Mouse (Mus musculus) heart, postnatal 0 days (tissue): Measurements from ENCODE around the gene Tmem255a. TPM values are rescaled to one million over a fixed set of nuclear protein-coding genes. Genes with fewer than 3 reads are reported as not detected.
A peak's percentile ranks its signal among the peaks of the same experiment; 100 is the strongest.

ENCODE experiments used
- ATAC-seq: fragments of 200-750 bp; cut with Nextera tagmentation; 2 replicates; pipeline ENCODE4 v1.8.0; 2017; ENCODE audit warnings: low read depth, moderate number of reproducible peaks, moderate library complexity; ENCODE audit not compliant: insufficient read depth
- DNase-seq: peaks from one replicate; pipeline ENCODE4 v3.0.0-alpha.2; 2016; ENCODE audit warnings: low spot score
- H3K27ac ChIP-seq: fragments of 300-500 bp; sonication (generic); 2 replicates; pipeline ENCODE4 v1.5.1; 2014; ENCODE audit warnings: low read depth, mild to moderate bottlenecking
- H3K27me3 ChIP-seq: fragments of 300-500 bp; sonication (generic); 2 replicates; pipeline ENCODE4 v1.6.1; 2014; ENCODE audit warnings: low read length, mixed read lengths; ENCODE audit not compliant: control insufficient read depth, insufficient read depth
- H3K36me3 ChIP-seq: fragments of 300-500 bp; sonication (generic); replicated peaks from 2 replicates; pipeline ENCODE4 v1.6.1; 2014; ENCODE audit warnings: low read length, mixed read lengths; ENCODE audit not compliant: control insufficient read depth, insufficient read depth
- H3K4me1 ChIP-seq: fragments of 300-500 bp; sonication (generic); 2 replicates; pipeline ENCODE4 v1.6.1; 2014; ENCODE audit warnings: antibody characterized with exemption; ENCODE audit not compliant: control insufficient read depth, insufficient read depth
- H3K4me2 ChIP-seq: fragments of 300-500 bp; sonication (generic); 2 replicates; pipeline ENCODE4 v1.6.1; 2014; ENCODE audit warnings: low read depth, mild to moderate bottlenecking, low read length, moderate library complexity
- H3K4me3 ChIP-seq: fragments of 300-500 bp; sonication (generic); 2 replicates; pipeline ENCODE4 v1.5.1; 2014; ENCODE audit warnings: low read depth, low read length
- H3K9ac ChIP-seq: fragments of 300-500 bp; sonication (generic); replicated peaks from 2 replicates; pipeline ENCODE4 v1.6.1; 2014; ENCODE audit warnings: low read depth, low read length, mixed read lengths
- H3K9me3 ChIP-seq: fragments of 300-500 bp; sonication (generic); replicated peaks from 2 replicates; pipeline ENCODE4 v1.6.1; 2016; ENCODE audit warnings: low read length; ENCODE audit not compliant: control insufficient read depth
- CTCF ChIP-seq: IDR thresholded peaks from 2 replicates; pipeline ENCODE4 v1.5.1; 2016; ENCODE audit warnings: antibody characterized with exemption, control low read depth, low read depth
- EP300 ChIP-seq: IDR thresholded peaks from 2 replicates; pipeline ENCODE4 v1.6.1; 2016; ENCODE audit warnings: antibody characterized with exemption, low read depth
- WGBS: fragments of 180-500 bp; shearing (Covaris S2); extraction: QIAGEN DNeasy Blood & Tissue Kit; methylation state at CpG from one replicate; pipeline ENCODE4 v1.1.7; 2014; 5-methylcytosine and 5-hydroxymethylcytosine counted together
- polyA plus RNA-seq: library from polyadenylated mRNA; unstranded; fragments of >200 nt; fragmentation: Nextera tagmentation; extraction: Ambion mirVana; gene quantifications from 2 replicates; pipeline ENCODE4 v1.2.1, GENCODE M21; 2015
- total RNA-seq: library from RNA; depleted of rRNA; stranded (reverse); fragments of >200 nt; gene quantifications from 2 replicates; pipeline ENCODE4 v1.2.3, GENCODE M21; 2014; ENCODE audit warnings: low replicate concordance

Tmem255a gene
- total and polyA plus RNA-seq, 2 experiments from 2014 or later, result 23.0 to 31.9 TPM

- Histone ChIP-seq H3K36me3 (no peaks in the 10 kb centered on the region), H3K9ac (no peak overlapping the region), H3K27me3 (no peaks in the 10 kb centered on the region), H3K4me2 (no peak overlapping the region), H3K4me3 (no peak overlapping the region), H3K4me1 (no peaks in the 10 kb centered on the region), H3K27ac (no peak overlapping the region), H3K9me3 (no peaks in the 10 kb centered on the region)
- no peak for ATAC-seq
- 67% methylated on average over 1 of the region's 1 CpGs for WGBS
- DNase-seq, result no peak
- TF ChIP-seq CTCF, result no peak
- TF ChIP-seq EP300, result no peak
Observed at GRCm38 (mm10) chrX:38207392-38207791, 44.8 kb downstream of the Tmem255a start.

- TF ChIP-seq CTCF, result no peak
- no peak for TF ChIP-seq EP300
- Histone ChIP-seq H3K4me1 (no peaks in the 10 kb centered on the region), H3K9me3 (no peaks in the 10 kb centered on the region), H3K27ac (no peak overlapping the region), H3K36me3 (no peaks in the 10 kb centered on the region), H3K4me3 (no peak overlapping the region), H3K9ac (no peak overlapping the region), H3K4me2 (no peak overlapping the region), H3K27me3 (no peaks in the 10 kb centered on the region)
- 62% methylated on average over 2 of the region's 2 CpGs for WGBS
- ATAC-seq, result no peak
- no peak for DNase-seq
Observed at GRCm38 (mm10) chrX:38201816-38202215, 50.4 kb downstream of the Tmem255a start.

GRCm38 (mm10) chrX:38190458-38190764 is 61.8 kb downstream of the Tmem255a start:
- Histone ChIP-seq H3K9ac (peak overlapping the region; percentile 83), H3K36me3 (no peaks in the 10 kb centered on the region; the same call in 1 of the 2 replicates), H3K27me3 (no peaks in the 10 kb centered on the region), H3K27ac (peak overlapping the region; percentile 94), H3K9me3 (no peaks in the 10 kb centered on the region), H3K4me2 (peak overlapping the region; percentile 69), H3K4me3 (peak overlapping the region; percentile 78), H3K4me1 (no peaks in the 10 kb centered on the region)
- no peak for TF ChIP-seq CTCF
- TF ChIP-seq EP300, result no peak
- DNase-seq, result no peak
- ATAC-seq, result no peak
- WGBS, result 28% methylated on average over 3 of the region's 3 CpGs

GRCm38 (mm10) chrX:38189552-38190457 is 62.4 kb downstream of the Tmem255a start, which contains the start of gene Zbtb33:
Zbtb33 (plus strand) TSS chrX:38189793.
- TF ChIP-seq CTCF (peak; percentile 70), EP300 (no peak)
- peak; percentile 57 for DNase-seq
- WGBS, result 19% methylated on average over 66 of the region's 72 CpGs

GRCm38 (mm10) chrX:38185520-38185919 is 66.7 kb downstream of the Tmem255a start:
- no peak overlapping the region for H3K27ac ChIP-seq
- WGBS, result 43% methylated on average over 2 of the region's 2 CpGs
- H3K36me3 ChIP-seq, result no peaks in the 10 kb centered on the region
- TF ChIP-seq EP300, result no peak
- no peak for TF ChIP-seq CTCF
- H3K9me3 ChIP-seq, result no peaks in the 10 kb centered on the region
- no peaks in the 10 kb centered on the region for H3K4me1 ChIP-seq
- H3K9ac ChIP-seq, result no peak overlapping the region
- no peak overlapping the region for H3K4me3 ChIP-seq
- ATAC-seq (no peak), DNase-seq (no peak)
- H3K27me3 ChIP-seq, result no peaks in the 10 kb centered on the region
- H3K4me2 ChIP-seq, result no peak overlapping the region

More at GRCm38 (mm10) chrX:38189552-38190457, 62.4 kb downstream of the Tmem255a start, which contains the start of gene Zbtb33:
- Histone ChIP-seq H3K36me3 (no peaks in the 10 kb centered on the region; the same call in 1 of the 2 replicates), H3K9ac (peak within 1 kb of the TSS; percentile 83), H3K4me2 (peak within 1 kb of the TSS; percentile 69), H3K27ac (peak within 1 kb of the TSS; percentile 94), H3K9me3 (no peaks in the 10 kb centered on the region), H3K4me3 (peak within 1 kb of the TSS; percentile 78), H3K27me3 (no peaks in the 10 kb centered on the region), H3K4me1 (no peaks in the 10 kb centered on the region)
- ATAC-seq, result peak; percentile 96
